Mouse (Mus musculus): ENCODE measurements around the gene Spocd1.
"Not testable (repeated sequence)": the region's sequence is repeated elsewhere in the genome, so short reads cannot be mapped to it uniquely, and the experiment has no call there.

The Spocd1 gene

DNA sequence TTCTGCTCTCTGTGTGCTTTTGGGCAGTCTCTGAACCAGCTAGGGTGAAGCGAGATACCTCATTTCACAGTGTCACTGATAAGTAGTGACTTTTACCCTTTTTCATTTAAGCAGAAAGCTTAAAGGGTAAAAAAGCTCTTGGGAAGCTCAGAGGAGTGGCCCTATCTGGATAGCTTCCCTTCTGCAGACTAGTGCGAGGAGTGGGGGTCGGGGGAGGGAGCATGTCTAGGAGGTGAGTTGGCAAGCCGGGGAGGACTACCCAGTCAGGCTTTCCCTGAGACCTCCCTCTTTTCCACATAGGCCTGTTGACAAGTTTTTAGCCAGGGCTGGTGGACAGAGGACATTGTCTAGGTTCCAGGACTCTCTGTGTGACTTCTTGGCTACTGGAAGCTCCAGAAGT is at the start of gene Spocd1:
Gene Spocd1, plus strand, starts transcription at position 301 of the 400 bp plus-strand sequence.
- ATAC-seq (ENCODE audit: low TSS enrichment) = no peak

- no peak for ATAC-seq (ENCODE audit: low TSS enrichment)
Measured at GRCm38 (mm10) chr4:129880615-129881014, 48.4 kb upstream of the Spocd1 start.

DNA sequence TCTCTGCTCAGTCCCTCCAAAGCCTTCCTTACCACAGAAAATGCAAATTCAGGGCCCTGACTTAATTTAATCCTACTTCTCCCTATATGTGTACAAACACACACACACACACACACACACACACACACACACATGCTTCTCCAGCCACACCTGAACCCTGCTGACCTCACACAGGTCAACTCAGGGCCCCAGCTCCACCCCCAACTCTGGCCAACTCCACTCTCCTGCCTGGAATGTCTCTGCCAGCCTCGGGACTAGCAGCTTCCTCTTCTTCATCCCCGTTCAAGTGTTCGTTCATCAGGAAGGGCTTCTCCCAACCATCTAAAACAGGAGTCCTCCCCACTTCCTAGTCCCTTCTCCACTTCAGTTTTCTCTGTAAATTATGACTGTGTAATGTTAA is 47.4 kb upstream of the Spocd1 start:
- no peak for ATAC-seq (ENCODE audit: low TSS enrichment)

DNA sequence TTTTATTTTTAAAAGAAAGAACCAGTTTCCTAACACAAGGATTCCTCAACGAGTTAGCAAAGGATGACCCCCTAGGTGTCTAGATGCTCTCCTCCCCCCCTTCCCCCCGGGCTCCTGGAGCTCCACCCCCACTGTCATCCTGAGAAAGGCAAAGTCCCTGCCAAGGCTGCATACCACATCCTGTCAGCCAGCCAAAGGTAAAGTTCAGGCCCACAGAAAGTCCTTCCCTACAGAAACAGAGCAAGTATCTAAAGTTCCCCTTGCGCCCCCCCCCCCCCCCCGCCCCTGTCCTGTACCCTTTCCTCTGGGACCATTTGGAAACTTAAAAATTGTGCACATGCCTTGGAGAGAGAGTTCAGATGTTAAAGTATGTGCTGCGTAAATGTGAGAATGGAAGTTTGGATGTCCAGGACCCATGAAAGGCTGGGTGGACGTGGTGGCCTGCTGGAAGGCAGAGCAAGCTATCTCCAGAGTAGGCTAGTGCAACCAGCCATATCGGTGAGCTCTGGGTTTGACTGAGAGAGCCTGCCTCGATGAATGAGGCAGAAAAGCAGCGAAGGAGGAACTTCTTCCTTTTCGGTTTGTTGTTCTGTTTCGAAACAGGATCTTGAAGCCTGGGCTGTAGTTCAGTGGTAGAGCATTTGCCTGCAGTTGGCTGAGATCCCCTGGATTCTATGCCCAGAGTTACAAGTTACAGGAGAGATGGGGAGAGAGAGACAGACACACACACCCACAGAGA is 46.3 kb upstream of the Spocd1 start:
- peak; percentile 72; the same call in 1 of the 2 replicates for ATAC-seq (ENCODE audit: low TSS enrichment)

DNA sequence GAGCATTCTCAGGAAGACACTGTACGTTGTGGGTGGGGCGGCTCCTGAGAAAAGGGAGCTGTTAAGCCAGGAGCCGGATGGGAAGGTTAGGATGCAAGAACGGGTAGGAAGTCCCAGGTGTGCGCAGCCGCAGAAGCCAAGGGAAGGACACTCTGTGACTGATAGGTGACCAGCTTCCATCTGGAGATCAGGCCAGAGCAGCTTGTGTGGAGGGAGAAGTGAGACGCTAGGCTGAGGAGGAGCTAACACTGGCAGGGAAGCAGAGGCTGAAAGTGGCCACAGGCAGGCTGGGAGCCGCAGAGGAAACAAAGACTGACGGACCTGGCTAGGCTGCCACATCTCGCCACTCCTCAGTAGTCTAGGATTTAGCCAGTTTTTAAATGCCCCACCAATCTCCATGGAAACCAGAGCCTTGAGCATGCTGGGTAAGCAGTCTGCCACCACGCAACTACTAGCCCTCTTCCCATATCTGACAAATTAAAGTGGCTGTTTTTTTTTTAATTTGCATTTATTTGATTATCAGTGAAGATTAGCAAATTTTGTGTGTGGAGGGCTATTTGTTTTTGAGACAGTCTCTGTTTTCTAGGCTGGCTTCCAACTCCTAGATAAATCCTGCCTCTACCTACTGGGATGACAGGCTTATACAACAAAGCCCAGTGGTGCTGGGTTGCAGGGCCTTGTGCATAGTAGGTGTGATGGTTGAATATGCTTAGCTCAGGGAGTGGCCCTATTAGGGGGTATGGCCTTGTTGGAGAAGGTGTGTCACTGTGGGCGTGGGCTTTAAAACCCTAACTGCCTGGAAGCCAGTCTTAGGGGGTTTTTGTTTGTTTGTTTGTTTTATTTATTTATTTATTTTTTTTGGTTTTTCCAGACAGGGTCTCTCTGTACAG is 44.8 kb upstream of the Spocd1 start:
- peak; percentile 75 for ATAC-seq (ENCODE audit: low TSS enrichment)

DNA sequence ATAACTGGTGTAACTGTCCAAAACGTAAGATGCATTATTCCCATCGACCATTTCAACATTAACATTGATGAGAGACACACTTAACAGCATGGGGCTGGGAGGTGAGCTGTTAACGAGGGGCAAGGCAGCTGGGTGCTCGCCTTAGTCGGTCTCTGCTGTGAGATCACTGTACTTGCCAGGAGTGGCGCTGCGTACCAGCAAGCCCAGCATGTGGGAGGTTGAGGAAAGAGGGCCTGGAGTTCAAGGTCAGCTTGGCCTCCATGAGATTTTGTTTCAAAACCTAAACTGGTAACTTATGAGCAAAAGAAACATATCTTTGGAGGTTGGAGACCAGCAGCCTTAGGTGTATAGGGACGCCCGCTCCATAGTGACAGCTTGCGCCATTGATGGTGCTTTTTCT is 39.4 kb upstream of the Spocd1 start:
- ATAC-seq (ENCODE audit: low TSS enrichment) = no peak

DNA sequence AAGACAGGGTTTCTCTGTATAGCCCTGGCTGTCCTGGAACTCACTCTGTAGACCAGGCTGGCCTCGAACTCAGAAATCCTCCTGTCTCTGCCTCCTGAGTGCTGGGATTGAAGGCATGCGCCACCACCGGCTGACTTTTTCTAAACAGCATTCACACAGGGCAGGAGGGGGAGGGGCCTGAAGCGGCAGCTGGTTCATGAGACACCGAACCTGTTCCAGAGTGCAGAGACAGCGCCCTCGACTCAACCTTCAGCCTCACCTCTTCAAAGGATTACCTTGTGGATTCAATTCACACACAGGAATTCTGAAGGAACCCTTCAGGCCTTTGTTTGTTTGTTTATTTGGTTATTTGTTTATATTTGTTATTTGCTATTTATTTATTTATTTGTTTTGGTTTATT is 39.0 kb upstream of the Spocd1 start:
- ATAC-seq (ENCODE audit: low TSS enrichment) = no peak

DNA sequence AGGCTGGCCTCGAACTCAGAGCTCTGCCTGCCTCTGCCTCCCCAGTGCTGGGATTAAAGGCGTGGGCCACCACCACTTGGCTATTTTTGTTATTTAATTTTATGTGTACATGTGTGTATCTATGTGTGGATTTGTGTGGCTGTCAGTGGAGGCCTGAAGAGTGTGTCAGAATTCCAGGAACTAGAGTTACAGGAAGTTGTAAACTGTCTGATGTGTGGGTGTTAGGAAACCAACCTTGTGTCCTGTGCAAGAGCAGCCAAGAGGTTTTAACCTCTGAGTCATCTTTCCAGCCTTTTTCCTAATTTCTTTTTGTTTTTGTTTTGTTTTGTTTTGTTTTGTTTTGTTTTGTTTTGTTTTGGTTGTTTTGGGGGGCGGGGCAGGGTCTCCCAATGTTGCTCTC is 34.2 kb upstream of the Spocd1 start:
- ATAC-seq (ENCODE audit: low TSS enrichment) = no peak

DNA sequence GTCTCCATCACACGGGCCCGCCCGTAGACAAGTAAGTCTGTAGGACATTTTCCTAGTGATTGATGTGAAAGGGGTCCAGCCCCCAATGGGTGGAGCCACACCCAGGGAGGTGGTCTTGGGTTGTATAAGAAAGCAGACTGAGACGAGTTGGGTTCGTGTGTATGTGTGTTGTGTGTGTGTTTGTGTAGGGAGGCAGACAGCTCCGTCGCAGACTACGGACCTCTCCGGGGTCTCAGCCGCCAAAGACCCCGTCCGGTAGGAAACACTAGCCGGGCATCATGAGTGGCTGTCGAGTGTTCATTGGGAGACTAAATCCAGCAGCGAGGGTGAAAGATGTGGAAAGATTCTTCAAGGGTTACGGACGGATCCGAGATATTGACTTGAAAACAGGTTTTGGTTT is 30.2 kb upstream of the Spocd1 start:
- ATAC-seq (ENCODE audit: low TSS enrichment) = not testable (repeated sequence)

GRCm38 (mm10) chr4:129902394-129902793 is 26.7 kb upstream of the Spocd1 start:
- ATAC-seq (ENCODE audit: low TSS enrichment) = no peak

DNA sequence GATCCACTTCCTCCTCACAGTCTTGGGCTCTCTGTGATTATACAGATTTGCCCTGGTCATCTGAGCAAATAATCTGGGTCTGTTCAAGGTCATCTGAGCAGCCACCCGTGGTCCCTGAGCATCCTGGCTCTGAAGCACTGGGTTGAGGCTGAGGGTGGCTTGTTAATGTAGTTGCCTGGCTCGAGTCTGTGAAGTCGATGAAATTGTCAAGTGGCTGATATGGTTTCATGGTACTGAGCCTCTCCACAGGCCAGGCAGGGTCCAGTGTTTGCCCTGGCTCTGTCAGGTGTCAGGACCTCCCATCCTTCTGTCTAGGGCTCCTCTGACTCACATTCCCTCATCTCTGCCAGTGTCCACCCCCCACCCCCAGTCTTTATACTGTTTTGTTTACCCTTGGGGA is 25.5 kb upstream of the Spocd1 start:
- ATAC-seq (ENCODE audit: low TSS enrichment) = no peak

- no peak for ATAC-seq (ENCODE audit: low TSS enrichment)
Measured at GRCm38 (mm10) chr4:129905032-129905431, 24.0 kb upstream of the Spocd1 start.

DNA sequence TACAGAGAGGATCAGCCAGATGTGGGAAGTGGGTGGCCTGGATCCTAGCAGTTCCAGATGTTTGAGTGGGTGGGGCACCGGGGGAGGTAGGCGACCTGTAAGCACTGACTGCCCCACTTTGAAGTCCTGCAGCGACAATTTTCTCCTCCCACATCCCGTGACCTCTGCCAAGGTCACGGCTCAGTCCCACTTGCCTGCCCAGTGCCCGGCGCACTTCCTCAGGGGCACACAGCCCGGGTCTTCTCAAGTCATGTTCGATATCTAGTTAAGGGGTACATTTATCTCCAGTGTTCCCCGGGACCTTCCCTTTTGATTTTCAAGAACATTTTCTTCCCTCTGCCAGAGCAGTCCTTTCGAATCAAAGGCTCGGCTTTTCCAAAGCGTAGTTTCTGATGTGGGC is 23.0 kb upstream of the Spocd1 start:
- no peak for ATAC-seq (ENCODE audit: low TSS enrichment)

GRCm38 (mm10) chr4:129908836-129909235 is 20.2 kb upstream of the Spocd1 start:
- ATAC-seq (ENCODE audit: low TSS enrichment) = no peak

GRCm38 (mm10) chr4:129909261-129909731 is 19.8 kb upstream of the Spocd1 start:
- ATAC-seq (ENCODE audit: low TSS enrichment) = no peak

DNA sequence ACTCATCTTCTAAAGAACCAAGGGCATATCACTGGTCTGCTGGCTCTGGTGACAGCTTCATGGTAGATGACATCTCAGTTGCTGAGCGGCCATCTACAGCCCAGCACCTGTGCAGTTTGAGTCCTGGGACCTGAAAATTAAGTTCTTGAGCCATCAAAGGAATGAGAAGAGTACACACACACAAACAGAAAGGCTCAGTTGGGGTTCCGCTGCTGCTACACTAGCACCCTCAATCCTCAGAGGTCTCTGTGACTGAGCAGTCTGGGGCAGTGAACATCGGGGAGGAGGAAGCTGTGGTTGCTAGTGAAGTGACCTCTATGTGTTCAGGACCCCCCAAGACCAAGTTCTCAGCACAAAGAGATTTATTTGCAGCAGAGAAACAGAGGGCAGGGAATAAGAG is 16.1 kb upstream of the Spocd1 start:
- no peak for ATAC-seq (ENCODE audit: low TSS enrichment)

DNA sequence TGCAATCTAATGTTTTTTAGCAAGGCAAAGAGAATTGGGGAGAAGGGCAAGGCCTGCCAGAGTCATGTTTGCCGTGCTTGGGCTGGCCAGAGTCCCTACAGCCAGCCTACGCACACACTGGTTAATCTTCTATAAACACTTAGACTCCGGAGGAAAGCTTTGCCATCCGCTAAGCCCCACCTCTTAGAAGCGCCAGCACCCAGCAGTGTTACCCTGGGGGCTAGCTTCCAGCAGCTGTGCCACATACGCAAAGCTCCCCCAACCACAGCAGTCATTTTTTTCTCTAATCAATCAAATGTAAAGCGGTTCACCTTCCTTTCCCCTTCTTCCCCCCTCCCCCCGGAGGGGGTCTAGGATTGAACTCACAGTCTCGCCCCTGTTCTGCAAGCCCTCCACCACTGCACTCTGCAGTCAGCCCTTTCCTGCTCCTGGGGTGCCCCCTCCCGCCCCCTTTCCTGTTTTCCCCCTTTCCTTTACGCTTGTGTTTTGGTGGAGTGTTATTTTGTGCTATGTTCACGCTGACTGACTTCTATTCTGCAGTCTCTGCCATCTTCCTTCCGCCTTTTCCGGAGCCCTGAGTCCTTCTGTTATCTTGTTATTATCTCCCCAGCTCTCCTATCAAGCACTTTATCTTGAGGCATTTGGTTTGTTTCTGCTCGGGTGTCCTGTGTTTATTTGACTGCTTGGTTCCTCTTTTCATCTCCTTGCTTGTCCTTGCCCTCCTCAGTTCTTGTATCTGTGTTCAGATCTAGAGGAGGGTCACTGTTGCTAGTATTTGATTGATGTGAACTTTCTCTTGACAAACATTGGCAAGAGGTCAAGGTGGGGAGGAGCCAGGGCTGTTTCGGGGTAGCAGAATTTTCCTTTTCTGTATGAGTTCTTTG is 15.0 kb upstream of the Spocd1 start:
- no peak for ATAC-seq (ENCODE audit: low TSS enrichment)

DNA sequence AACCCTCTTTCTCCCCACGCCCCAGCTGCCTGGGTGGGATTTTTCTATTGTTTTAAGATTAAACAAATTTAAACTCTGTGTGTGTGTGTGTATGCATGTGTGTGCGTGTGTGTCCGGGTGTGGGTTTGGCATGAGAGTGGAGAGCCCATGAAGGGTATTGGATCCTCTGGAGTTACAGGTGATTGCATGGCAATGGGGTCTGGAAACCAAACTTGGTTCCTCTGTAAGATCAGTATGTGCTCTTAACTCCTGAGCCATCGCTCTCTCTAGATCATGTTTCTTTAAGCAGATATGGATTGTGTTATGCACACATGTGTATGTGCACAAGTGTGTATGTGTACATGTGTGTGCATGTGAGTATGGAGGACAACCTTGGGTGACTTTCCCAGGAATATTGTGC is 14.4 kb upstream of the Spocd1 start:
- ATAC-seq (ENCODE audit: low TSS enrichment) = no peak

GRCm38 (mm10) chr4:129915349-129915988 is 13.6 kb upstream of the Spocd1 start:
- ATAC-seq (ENCODE audit: low TSS enrichment) = no peak

- ATAC-seq (ENCODE audit: low TSS enrichment) = no peak
Measured at GRCm38 (mm10) chr4:129916159-129916558, 12.9 kb upstream of the Spocd1 start.

- ATAC-seq (ENCODE audit: low TSS enrichment) = no peak
Measured at GRCm38 (mm10) chr4:129917016-129917603, 11.9 kb upstream of the Spocd1 start.
